Mouse (Mus musculus) megakaryocyte, embryonic 14.5 days (primary cell): ENCODE measurements around the gene Pus7.

Experiments
- FLI1 ChIP-seq: IDR thresholded peaks from 2 replicates; pipeline ENCODE4 v1.6.1; 2012; ENCODE audit warnings: low read length, inconsistent platforms, mixed read lengths
- GATA1 ChIP-seq: IDR thresholded peaks from 3 replicates; pipeline ENCODE4 v1.6.1; 2012; ENCODE audit warnings: mixed read lengths, low read length, inconsistent platforms, borderline replicate concordance

DNA sequence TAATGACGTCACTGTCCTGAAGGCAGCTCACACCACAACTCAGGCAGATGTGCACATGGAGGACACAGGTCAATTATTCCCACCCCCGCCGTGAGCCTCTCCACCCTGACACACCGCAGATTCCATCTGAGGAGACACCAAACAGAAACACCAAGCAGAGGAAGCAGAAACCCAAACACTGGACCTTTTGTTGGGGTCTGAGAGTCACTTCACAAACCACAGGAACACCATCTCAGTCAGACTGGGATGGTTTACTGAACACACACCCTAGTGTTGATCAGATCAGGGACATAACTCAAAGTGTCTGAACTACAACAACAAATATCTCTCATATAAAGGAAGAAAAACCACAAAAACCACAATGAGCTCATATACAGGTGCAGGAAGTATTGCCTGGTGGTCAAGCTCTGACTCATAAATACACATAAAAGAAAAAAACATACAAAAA lies 64.6 kb downstream of the Pus7 start:
- no peak for TF ChIP-seq GATA1
- no peak for TF ChIP-seq FLI1
